Mouse (Mus musculus) bone marrow, adult 2 months (tissue): Measurements from ENCODE around the gene Vmn2r91.
"Not testable (repeated sequence)": the region's sequence is repeated elsewhere in the genome, so short reads cannot be mapped to it uniquely, and the experiment has no call there.

Experiments used
- CTCF ChIP-seq: fragments of 200-500 bp; IDR thresholded peaks from 2 replicates; pipeline ENCODE4 v1.5.1; 2011; ENCODE audit warnings: low read length, control low read depth; ENCODE audit not compliant: control insufficient read depth, insufficient read depth
- POLR2A ChIP-seq: fragments of 200-500 bp; IDR thresholded peaks from 2 replicates; pipeline ENCODE4 v1.6.1; 2011; ENCODE audit warnings: low read depth, mild to moderate bottlenecking, control low read depth, low read length, borderline replicate concordance; ENCODE audit not compliant: control insufficient read depth

GRCm38 (mm10) chr17:18151587-18151986 is 66.8 kb downstream of the Vmn2r91 start, which contains the start of gene Vmn2r92:
- TF ChIP-seq CTCF, POLR2A: not testable (repeated sequence)
